Mouse (Mus musculus) common myeloid progenitor, adult 5-6 weeks (primary cell): Measurements from ENCODE around the gene Pkd2. TPM values are rescaled to one million over a fixed set of nuclear protein-coding genes. Genes with fewer than 3 reads are reported as not detected.
"Not testable (repeated sequence)": the region's sequence is repeated elsewhere in the genome, so short reads cannot be mapped to it uniquely, and the experiment has no call there.

Source experiments
- ATAC-seq: replicated peaks from 2 replicates; pipeline ENCODE4 v1.8.0; 2016; ENCODE audit warnings: low read depth, mild to moderate bottlenecking, moderate TSS enrichment, inconsistent platforms; ENCODE audit not compliant: poor library complexity, severe bottlenecking
- total RNA-seq: library from RNA; stranded (forward); fragments of 200-1000, 187-1606 nt; gene quantifications from 2 replicates; pipeline ENCODE4 v1.2.3, GENCODE M21; 2017

Pkd2 gene
- total RNA-seq = 3.8 and 6.2 TPM in 2 replicates

GRCm38 (mm10) chr5:104458832-104459705 is at the start of gene Pkd2:
Gene Pkd2, plus strand, starts transcription at chr5:104459450.
- ATAC-seq = peak; percentile 65

GRCm38 (mm10) chr5:104415999-104416398 is 43.3 kb upstream of the Pkd2 start:
- ATAC-seq = no peak

GRCm38 (mm10) chr5:104417028-104417427 is 42.2 kb upstream of the Pkd2 start:
- ATAC-seq = peak; percentile 71; the same call in 1 of the 2 replicates

GRCm38 (mm10) chr5:104417721-104418120 is 41.5 kb upstream of the Pkd2 start:
- ATAC-seq = no peak

- ATAC-seq = no peak
These were observed 37.2 kb upstream of the Pkd2 start for GRCm38 (mm10) chr5:104422039-104422438.

- no peak for ATAC-seq
These were observed 35.4 kb upstream of the Pkd2 start for GRCm38 (mm10) chr5:104423861-104424260.

- ATAC-seq = peak; percentile 70
These were observed 33.3 kb upstream of the Pkd2 start for GRCm38 (mm10) chr5:104425949-104426348.

GRCm38 (mm10) chr5:104432886-104433285 is 26.4 kb upstream of the Pkd2 start:
- ATAC-seq = no peak

GRCm38 (mm10) chr5:104433968-104434565 is 25.2 kb upstream of the Pkd2 start:
- ATAC-seq = peak; percentile 10; the same call in 1 of the 2 replicates

GRCm38 (mm10) chr5:104434835-104435301 is 24.4 kb upstream of the Pkd2 start, which contains the start of gene Spp1:
Gene Spp1, plus strand, starts transcription at chr5:104435118.
- peak; percentile 94 for ATAC-seq

GRCm38 (mm10) chr5:104436406-104437076 is 22.7 kb upstream of the Pkd2 start:
- no peak for ATAC-seq

- no peak for ATAC-seq
These were observed 16.9 kb upstream of the Pkd2 start for GRCm38 (mm10) chr5:104442396-104442795.

GRCm38 (mm10) chr5:104442850-104443249 is 16.4 kb upstream of the Pkd2 start:
- no peak for ATAC-seq

- ATAC-seq = peak; percentile 97
These were observed 13.1 kb upstream of the Pkd2 start for GRCm38 (mm10) chr5:104446156-104446555.

GRCm38 (mm10) chr5:104448346-104448745 is 10.9 kb upstream of the Pkd2 start:
- not testable (repeated sequence) for ATAC-seq

GRCm38 (mm10) chr5:104449491-104449890 is 9.8 kb upstream of the Pkd2 start:
- ATAC-seq = no peak

GRCm38 (mm10) chr5:104453075-104453474 is 6.2 kb upstream of the Pkd2 start:
- ATAC-seq = no peak

GRCm38 (mm10) chr5:104454564-104454963 is 4.7 kb upstream of the Pkd2 start:
- ATAC-seq = no peak

GRCm38 (mm10) chr5:104459706-104460455 is 631 bp downstream of the Pkd2 start:
- peak; percentile 55 for ATAC-seq

GRCm38 (mm10) chr5:104460456-104460838 is 1.2 kb downstream of the Pkd2 start:
- ATAC-seq = no peak
